Mouse (Mus musculus): ENCODE measurements at regions not wholly inside any gene's neighbourhood (a gene's known extent, or its start where the extent isn't known, plus 50 kb on each side); places are given as distances from the start of the nearest gene placed in this dataset.
"Not testable (repeated sequence)": the region's sequence is repeated elsewhere in the genome, so short reads cannot be mapped to it uniquely, and the experiment has no call there.

- not testable (repeated sequence) for H3K27ac ChIP-seq (replicated peaks; ENCODE audit: low read depth, low read length); H3K4me2 ChIP-seq (ENCODE audit: low read depth, low read length); H3K4me1 ChIP-seq (ENCODE audit: control insufficient read depth, insufficient read depth, low read length); H3K9ac ChIP-seq (ENCODE audit: low read depth, low read length); H3K36me3 ChIP-seq (ENCODE audit: control insufficient read depth, insufficient read depth, low read length); H3K9me3 ChIP-seq (ENCODE audit: control insufficient read depth, low read length); H3K4me3 ChIP-seq (ENCODE audit: low read depth, low read length); ATAC-seq (ENCODE audit: low read depth)
- DNase-seq (ENCODE audit: low spot score), result peak; percentile 75
- 8% methylated on average over 8 of the region's 8 CpGs for WGBS
- H3K27me3 ChIP-seq (replicated peaks; ENCODE audit: control insufficient read depth, insufficient read depth, low read length), result peaks cover 11% of the 10 kb centered on the region; the same call in 1 of the 2 replicates
Measured at GRCm38 (mm10) chr15:84616880-84617279, 52.5 kb upstream of the Prr5 start.

GRCm38 (mm10) chr15:84613536-84614527 is 55.6 kb upstream of the Prr5 start:
- peaks cover 10% of the 10 kb centered on the region; the same call in 1 of the 2 replicates for H3K27me3 ChIP-seq (replicated peaks; ENCODE audit: control insufficient read depth, insufficient read depth, low read length)
- no peaks in the 10 kb centered on the region for H3K9me3 ChIP-seq (ENCODE audit: control insufficient read depth, low read length)
- WGBS, result 42% methylated on average over 17 of the region's 17 CpGs
- 0 out of 2 replicates have a peak, but pooled peaks cover 2% of the 10 kb centered on the region for H3K4me1 ChIP-seq (ENCODE audit: control insufficient read depth, insufficient read depth, low read length)
- no peaks in the 10 kb centered on the region for H3K36me3 ChIP-seq (ENCODE audit: control insufficient read depth, insufficient read depth, low read length)
- no peak overlapping the region for H3K4me2 ChIP-seq (ENCODE audit: low read depth, low read length)
- H3K9ac ChIP-seq (ENCODE audit: low read depth, low read length), result no peak overlapping the region
- ATAC-seq (ENCODE audit: low read depth) (peak; percentile 83), DNase-seq (ENCODE audit: low spot score) (peak; percentile 88)
- no peak overlapping the region for H3K4me3 ChIP-seq (ENCODE audit: low read depth, low read length)
- no peak overlapping the region for H3K27ac ChIP-seq (replicated peaks; ENCODE audit: low read depth, low read length)

- Histone ChIP-seq H3K9me3 (ENCODE audit: control insufficient read depth, low read length) (no peaks in the 10 kb centered on the region), H3K9ac (ENCODE audit: low read depth, low read length) (no peak overlapping the region), H3K4me1 (ENCODE audit: control insufficient read depth, insufficient read depth, low read length) (0 out of 2 replicates have a peak, but pooled peaks cover 2% of the 10 kb centered on the region), H3K4me2 (ENCODE audit: low read depth, low read length) (no peak overlapping the region), H3K4me3 (ENCODE audit: low read depth, low read length) (no peak overlapping the region), H3K27me3 (replicated peaks; ENCODE audit: control insufficient read depth, insufficient read depth, low read length) (peaks cover 10% of the 10 kb centered on the region; the same call in 1 of the 2 replicates), H3K27ac (replicated peaks; ENCODE audit: low read depth, low read length) (no peak overlapping the region), H3K36me3 (ENCODE audit: control insufficient read depth, insufficient read depth, low read length) (no peaks in the 10 kb centered on the region)
- ATAC-seq (ENCODE audit: low read depth), result no peak
- 10% methylated on average over 2 of the region's 2 CpGs for WGBS
- no peak for DNase-seq (ENCODE audit: low spot score)
Measured at GRCm38 (mm10) chr15:84612961-84613360, 55.3 kb upstream of the Rtl6 start.

- H3K4me3 ChIP-seq (ENCODE audit: low read depth, low read length), result no peak overlapping the region
- H3K36me3 ChIP-seq (ENCODE audit: control insufficient read depth, insufficient read depth, low read length), result no peaks in the 10 kb centered on the region
- no peak overlapping the region for H3K9ac ChIP-seq (ENCODE audit: low read depth, low read length)
- 0 out of 2 replicates have a peak, but pooled peaks cover 2% of the 10 kb centered on the region for H3K4me1 ChIP-seq (ENCODE audit: control insufficient read depth, insufficient read depth, low read length)
- DNase-seq (ENCODE audit: low spot score) (peak; percentile 36), ATAC-seq (ENCODE audit: low read depth) (no peak)
- H3K9me3 ChIP-seq (ENCODE audit: control insufficient read depth, low read length), result 0 out of 2 replicates have a peak, but pooled peaks cover 7% of the 10 kb centered on the region
- WGBS, result 51% methylated on average over 15 of the region's 15 CpGs
- no peak overlapping the region for H3K27ac ChIP-seq (replicated peaks; ENCODE audit: low read depth, low read length)
- H3K4me2 ChIP-seq (ENCODE audit: low read depth, low read length), result no peak overlapping the region
- peaks cover under 1% of the 10 kb centered on the region; the same call in 1 of the 2 replicates for H3K27me3 ChIP-seq (replicated peaks; ENCODE audit: control insufficient read depth, insufficient read depth, low read length)
Measured at GRCm38 (mm10) chr15:84609825-84610442, 52.3 kb upstream of the Rtl6 start.

GRCm38 (mm10) chr15:84609063-84609462 is 51.4 kb upstream of the Rtl6 start:
- no peak for ATAC-seq (ENCODE audit: low read depth)
- H3K4me3 ChIP-seq (ENCODE audit: low read depth, low read length), result no peak overlapping the region
- 91% methylated on average over 5 of the region's 5 CpGs for WGBS

More at GRCm38 (mm10) chr15:84609063-84609462, 51.4 kb upstream of the Rtl6 start:
- Histone ChIP-seq H3K27ac (replicated peaks; ENCODE audit: low read depth, low read length) (no peak overlapping the region), H3K9ac (ENCODE audit: low read depth, low read length) (no peak overlapping the region), H3K27me3 (replicated peaks; ENCODE audit: control insufficient read depth, insufficient read depth, low read length) (no peaks in the 10 kb centered on the region), H3K9me3 (ENCODE audit: control insufficient read depth, low read length) (0 out of 2 replicates have a peak, but pooled peaks cover 7% of the 10 kb centered on the region), H3K4me2 (ENCODE audit: low read depth, low read length) (no peak overlapping the region), H3K36me3 (ENCODE audit: control insufficient read depth, insufficient read depth, low read length) (no peaks in the 10 kb centered on the region), H3K4me1 (ENCODE audit: control insufficient read depth, insufficient read depth, low read length) (0 out of 2 replicates have a peak, but pooled peaks cover 2% of the 10 kb centered on the region)
- DNase-seq (ENCODE audit: low spot score), result no peak

Measured in embryonic facial prominence, embryonic 14.5 days (tissue).